Mouse (Mus musculus) frontal cortex, adult 2 months (tissue): Measurements from ENCODE around the gene Gm49378. TPM values are rescaled to one million over a fixed set of nuclear protein-coding genes. Genes with fewer than 3 reads are reported as not detected.
A peak's percentile ranks its signal among the peaks of the same experiment; 100 is the strongest.

Experiments
- DNase-seq, 2 experiments: peaks; one replicate each; pipeline ENCODE4 v3.0.0; 2022; ENCODE audit warnings: low spot score in 1 of 2; ENCODE audit errors: extremely low spot score in 1 of 2
- polyA plus RNA-seq: library from polyadenylated mRNA; depleted of rRNA; stranded (reverse); fragments of >200 nt; gene quantifications from 2 replicates; pipeline ENCODE4 v1.2.3, GENCODE M21; 2012; rRNA removed

Gene Gm49378
- 4.3 and 6.2 TPM in 2 replicates for polyA plus RNA-seq

GRCm38 (mm10) chr14:55637795-55638194 lies at the start of gene Gm49378:
Gene Gm49378 (minus strand): TSS chr14:55637895.
- no peak for DNase-seq

GRCm38 (mm10) chr14:55682118-55682493 lies 44.4 kb upstream of the Gm49378 start:
- DNase-seq: no peak

GRCm38 (mm10) chr14:55681160-55682117 lies 43.7 kb upstream of the Gm49378 start, which contains the start of gene Tinf2:
Gene Tinf2 (minus strand): TSS chr14:55681820.
- DNase-seq: peak; percentile 94 to 98

DNA sequence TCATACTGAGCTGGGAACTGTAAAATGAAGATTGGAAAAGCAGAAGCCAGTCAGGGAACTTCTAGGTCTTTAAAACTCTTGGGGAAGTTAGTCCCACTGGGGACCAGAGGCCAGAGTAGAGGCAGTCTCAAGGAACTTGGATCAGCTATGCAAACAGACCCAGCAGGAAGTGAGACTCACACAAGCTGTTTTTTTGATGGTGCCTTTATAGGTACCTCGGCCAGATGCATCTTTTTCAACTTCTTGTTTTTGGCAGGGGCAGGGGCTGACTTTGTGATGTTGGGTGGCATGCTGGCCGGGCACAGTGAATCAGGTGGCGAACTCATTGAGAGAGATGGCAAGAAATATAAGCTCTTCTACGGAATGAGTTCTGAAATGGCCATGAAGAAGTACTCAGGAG lies 39.9 kb upstream of the Gm49378 start:
- DNase-seq: no peak

- no peak for DNase-seq
These were observed 35.0 kb upstream of the Gm49378 start for GRCm38 (mm10) chr14:55672741-55673060.

DNA sequence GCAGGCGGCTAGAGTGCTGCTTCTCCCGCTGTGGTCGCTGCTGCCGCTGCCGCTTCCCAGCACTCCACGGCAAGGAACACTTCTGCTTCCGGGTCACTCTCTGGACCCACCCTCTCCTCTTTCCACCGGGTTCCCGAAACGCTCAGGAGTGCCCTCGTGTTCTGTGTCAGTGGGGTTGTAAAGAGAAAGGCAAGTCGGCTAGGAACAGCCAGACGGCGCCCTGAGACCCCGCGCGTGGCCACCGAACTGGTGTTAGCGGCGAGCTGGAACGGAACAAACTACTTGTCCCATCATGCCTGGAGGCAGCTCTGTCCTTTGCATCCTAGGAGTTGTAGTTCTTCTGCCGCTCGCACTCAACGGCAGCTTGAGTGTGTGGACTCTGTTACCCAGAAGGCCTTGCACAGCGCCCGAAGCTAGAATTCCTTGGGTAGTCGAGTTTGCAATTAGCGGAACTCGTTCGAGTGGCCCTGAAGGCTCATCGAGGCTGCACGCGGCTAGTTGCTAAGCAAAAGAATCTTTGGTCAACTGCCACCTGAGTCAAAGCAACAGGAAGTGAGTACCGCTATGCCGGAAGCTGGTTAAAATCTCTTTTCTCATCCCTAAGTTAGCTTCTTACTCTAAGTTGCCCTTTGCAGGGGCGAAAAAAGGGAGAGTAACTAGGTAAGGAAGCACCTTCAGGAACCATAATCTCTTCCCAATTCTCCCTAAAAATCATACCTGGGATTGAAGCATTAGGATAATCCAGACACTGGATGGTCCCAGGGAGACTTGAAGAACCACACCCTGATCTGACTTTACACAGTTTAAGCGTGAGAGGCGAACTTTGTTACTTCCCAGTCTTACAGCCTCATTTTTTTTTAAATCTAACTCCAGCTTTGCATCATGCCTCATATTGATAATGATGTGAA lies 34.4 kb upstream of the Gm49378 start, which contains the start of the genes Gmpr2 and Nedd8:
TSS of gene Gmpr2 (plus strand) at position 109 of the 908 bp plus-strand sequence.
TSS of gene Nedd8 (minus strand) at position 292 of the 908 bp plus-strand sequence.
- DNase-seq: peak; percentile 96

GRCm38 (mm10) chr14:55671486-55671832 lies 33.8 kb upstream of the Gm49378 start:
- DNase-seq: peak in 1 of 2 experiments; percentile 44

DNA sequence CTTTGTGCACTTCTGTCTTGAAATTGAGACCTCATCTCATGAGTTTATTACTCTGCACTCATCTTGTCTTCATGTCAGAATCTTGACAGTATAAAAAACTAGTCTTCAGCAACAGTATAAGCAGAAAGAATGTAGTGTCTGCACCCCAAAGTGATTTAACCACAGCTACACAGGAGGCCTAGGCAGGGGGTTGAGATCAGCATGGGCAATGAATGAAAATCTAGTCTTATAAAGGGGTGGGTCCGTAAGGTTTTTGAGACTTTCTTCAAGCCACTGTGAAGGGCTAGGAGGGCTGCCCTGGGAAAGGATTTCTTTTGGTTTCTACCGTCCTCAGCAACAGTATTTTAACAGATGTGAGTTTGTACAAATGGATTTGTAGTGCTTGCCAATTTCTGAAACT lies 22.9 kb upstream of the Gm49378 start:
- DNase-seq: no peak

- peak; percentile 66 to 87 for DNase-seq
These were observed 22.4 kb upstream of the Gm49378 start, which contains the start of gene Mdp1 for GRCm38 (mm10) chr14:55659960-55660573. Gene Mdp1 (minus strand): TSS chr14:55660508.

- no peak for DNase-seq
These were observed 20.3 kb upstream of the Gm49378 start for GRCm38 (mm10) chr14:55658011-55658410.

DNA sequence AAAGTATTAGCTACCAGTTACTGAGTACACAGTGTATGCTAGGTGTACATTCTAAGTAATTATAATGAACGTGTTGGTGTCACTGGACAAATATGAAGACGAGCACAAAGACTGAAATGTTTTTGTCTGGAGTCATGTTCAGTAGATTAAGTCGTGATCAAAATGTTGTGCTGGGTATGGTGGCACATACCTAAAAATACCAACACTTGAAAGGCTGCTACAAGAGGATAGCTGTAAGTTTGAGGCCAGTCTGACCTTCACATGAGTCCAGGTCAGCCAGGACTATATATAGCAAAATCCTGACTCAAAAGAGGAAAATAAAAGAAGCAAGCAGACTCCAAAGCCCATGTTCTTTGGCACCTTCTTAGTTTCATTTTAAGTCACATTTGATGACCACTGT lies 19.2 kb upstream of the Gm49378 start:
- no peak for DNase-seq

GRCm38 (mm10) chr14:55651528-55651927 lies 13.8 kb upstream of the Gm49378 start:
- no peak for DNase-seq

GRCm38 (mm10) chr14:55649884-55650283 lies 12.2 kb upstream of the Gm49378 start, which contains the start of gene Tssk4:
Gene Tssk4 (plus strand): TSS chr14:55650184.
- DNase-seq: no peak

GRCm38 (mm10) chr14:55644261-55644888 lies 6.7 kb upstream of the Gm49378 start:
- DNase-seq: no peak

GRCm38 (mm10) chr14:55643060-55643907 lies 5.6 kb upstream of the Gm49378 start, which contains the start of gene Tm9sf1:
Gene Tm9sf1 (minus strand): TSS chr14:55643806.
- peak; percentile 59 to 83 for DNase-seq

DNA sequence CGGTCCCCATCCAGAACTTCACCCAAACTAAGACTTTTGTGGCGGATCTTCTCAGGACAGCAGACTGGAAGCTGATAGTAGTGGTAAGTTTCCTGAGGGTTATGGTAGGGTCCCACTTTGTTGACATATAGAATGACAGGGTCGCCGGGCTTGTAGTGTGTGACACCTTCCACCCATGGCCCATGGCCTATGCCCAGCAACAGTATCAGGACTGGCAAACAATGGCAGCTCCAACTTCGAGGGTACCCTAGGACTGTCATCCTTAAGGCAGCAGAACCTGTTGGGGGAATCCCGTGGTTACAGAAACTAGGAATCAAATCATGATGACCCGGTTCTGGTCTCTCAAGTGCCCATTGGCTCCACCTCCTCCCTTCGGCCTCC lies 5.0 kb upstream of the Gm49378 start:
- no peak for DNase-seq

- DNase-seq: no peak
These were observed 3.6 kb upstream of the Gm49378 start for GRCm38 (mm10) chr14:55641291-55641690.

DNA sequence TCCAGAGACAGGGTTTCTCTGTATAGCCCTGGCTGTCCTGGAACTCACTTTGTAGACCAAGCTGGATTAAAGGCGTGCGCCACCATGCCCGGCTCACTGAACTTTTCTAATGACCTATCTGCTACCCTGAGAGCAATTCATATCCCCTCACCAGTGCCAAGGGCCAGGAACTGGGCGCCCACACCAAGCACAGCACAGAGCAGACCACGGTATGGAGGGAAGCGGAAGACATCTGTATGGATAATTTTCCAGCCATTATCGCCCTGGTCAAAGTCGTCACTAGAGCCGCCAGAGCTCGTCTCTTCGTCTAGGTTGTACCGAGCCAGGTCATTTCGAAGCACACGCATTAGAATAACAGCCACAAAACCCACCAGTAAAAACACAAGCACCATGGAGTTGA lies 3.1 kb upstream of the Gm49378 start:
- no peak for DNase-seq

GRCm38 (mm10) chr14:55635523-55636007 lies 2.1 kb downstream of the Gm49378 start, which contains the start of gene Ipo4:
Gene Ipo4 (minus strand): TSS chr14:55635957.
- peak; percentile 85 to 93 for DNase-seq
